Mouse (Mus musculus) intestine, postnatal 0 days (tissue): ENCODE measurements at regions not wholly inside any gene's neighbourhood (a gene's known extent, or its start where the extent isn't known, plus 50 kb on each side); places are given as distances from the start of the nearest gene placed in this dataset.

Experiments used
- ATAC-seq: fragments of 200-750 bp; cut with Nextera tagmentation; 2 replicates; pipeline ENCODE4 v1.8.0; 2017; ENCODE audit warnings: mild to moderate bottlenecking, moderate TSS enrichment, moderate library complexity
- H3K27ac ChIP-seq: fragments of 300-500 bp; sonication (generic); 2 replicates; pipeline ENCODE4 v1.5.1; 2014; ENCODE audit warnings: mild to moderate bottlenecking, low read depth, low read length, moderate library complexity
- H3K27me3 ChIP-seq: fragments of 300-500 bp; sonication (generic); replicated peaks from 2 replicates; pipeline ENCODE4 v1.6.1; 2014; ENCODE audit warnings: low read length, mixed read lengths; ENCODE audit not compliant: control insufficient read depth, insufficient read depth
- H3K36me3 ChIP-seq: fragments of 300-500 bp; sonication (generic); 2 replicates; pipeline ENCODE4 v1.6.1; 2014; ENCODE audit warnings: mild to moderate bottlenecking, moderate library complexity; ENCODE audit not compliant: control insufficient read depth, insufficient read depth
- H3K4me1 ChIP-seq: fragments of 300-500 bp; sonication (generic); replicated peaks from 2 replicates; pipeline ENCODE4 v1.6.1; 2014; ENCODE audit warnings: antibody characterized with exemption, low read length, mixed read lengths; ENCODE audit not compliant: control insufficient read depth, insufficient read depth
- H3K4me2 ChIP-seq: fragments of 300-500 bp; sonication (generic); replicated peaks from 2 replicates; pipeline ENCODE4 v1.6.1; 2014; ENCODE audit warnings: low read depth, mild to moderate bottlenecking, moderate library complexity
- H3K4me3 ChIP-seq: fragments of 300-500 bp; sonication (generic); 2 replicates; pipeline ENCODE4 v1.5.1; 2014; ENCODE audit warnings: low read depth, low read length
- H3K9ac ChIP-seq: fragments of 300-500 bp; sonication (generic); 2 replicates; pipeline ENCODE4 v1.6.1; 2014; ENCODE audit warnings: mild to moderate bottlenecking, low read depth, low read length
- H3K9me3 ChIP-seq: fragments of 300-500 bp; sonication (generic); 2 replicates; pipeline ENCODE4 v1.6.1; 2016; ENCODE audit warnings: mixed run types; ENCODE audit not compliant: control insufficient read depth
- CTCF ChIP-seq: sonication (generic); IDR thresholded peaks from 2 replicates; pipeline ENCODE4 v1.5.1; 2016; ENCODE audit warnings: low read depth, mild to moderate bottlenecking, control low read depth, antibody characterized with exemption, moderate library complexity
- WGBS: fragments of 180-500 bp; shearing (Covaris S2); extraction: QIAGEN DNeasy Blood & Tissue Kit; methylation state at CpG from one replicate; pipeline ENCODE4 v1.1.7; 2014; 5-methylcytosine and 5-hydroxymethylcytosine counted together

DNA sequence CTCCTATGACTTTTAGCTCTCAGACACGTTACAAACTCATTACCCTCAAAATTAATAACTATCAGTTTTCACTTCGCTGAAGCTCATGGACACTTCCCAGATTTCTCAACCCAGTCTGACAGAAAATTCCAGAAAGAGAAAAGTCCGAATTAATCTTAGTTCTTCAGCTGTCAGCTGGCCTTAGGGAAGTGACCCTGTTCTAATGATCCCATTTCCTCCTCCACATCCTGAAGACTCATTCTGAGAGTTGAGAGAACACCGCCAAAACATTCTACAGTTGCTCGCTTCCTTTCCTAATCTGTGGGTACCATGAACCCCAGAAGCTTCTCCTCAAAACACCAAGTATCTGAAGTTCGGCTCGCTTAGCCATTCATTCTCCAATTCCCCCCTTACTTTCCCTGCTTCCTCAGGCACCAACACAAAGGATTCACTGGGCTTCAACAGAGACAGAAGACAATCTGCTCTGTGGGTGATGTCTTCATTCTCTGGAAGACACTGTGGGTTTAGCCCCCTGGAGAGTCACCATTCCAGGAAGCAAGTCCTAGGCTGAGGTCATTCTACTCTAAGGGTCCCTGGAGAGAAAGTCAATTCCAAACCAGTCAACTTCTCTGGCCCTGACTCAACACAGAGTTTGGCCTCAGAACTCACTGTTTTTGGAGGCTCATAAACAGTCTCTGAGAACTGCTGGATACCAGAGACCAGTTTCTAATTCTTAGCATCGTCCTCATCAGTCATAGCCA, 81.2 kb downstream of the Polr2m start:
- H3K9me3 ChIP-seq: no peaks in the 10 kb centered on the region
- no peak overlapping the region for H3K4me3 ChIP-seq
- no peak overlapping the region for H3K27ac ChIP-seq
- H3K4me1 ChIP-seq: no peaks in the 10 kb centered on the region
- H3K9ac ChIP-seq: no peak overlapping the region
- TF ChIP-seq CTCF: no peak
- no peak overlapping the region for H3K4me2 ChIP-seq
- no peaks in the 10 kb centered on the region for H3K27me3 ChIP-seq
- no peak for ATAC-seq
- 79% methylated on average over 8 of the region's 8 CpGs for WGBS
- no peaks in the 10 kb centered on the region for H3K36me3 ChIP-seq

- Histone ChIP-seq H3K27ac (no peak overlapping the region), H3K9me3 (no peaks in the 10 kb centered on the region), H3K9ac (no peak overlapping the region), H3K4me1 (peaks cover 3% of the 10 kb centered on the region; the same call in 1 of the 2 replicates), H3K4me2 (no peak overlapping the region), H3K36me3 (no peaks in the 10 kb centered on the region), H3K4me3 (no peak overlapping the region), H3K27me3 (no peaks in the 10 kb centered on the region)
- WGBS: 54% methylated on average over 1 of the region's 1 CpGs
- no peak for ATAC-seq
- TF ChIP-seq CTCF: no peak
Observed at GRCm38 (mm10) chr9:71401667-71402066, 84.1 kb downstream of the Polr2m start.

GRCm38 (mm10) chr9:71399346-71399745, 86.4 kb downstream of the Polr2m start:
- no peaks in the 10 kb centered on the region for H3K27me3 ChIP-seq
- no peaks in the 10 kb centered on the region for H3K9me3 ChIP-seq
- H3K4me3 ChIP-seq: no peak overlapping the region
- no peak for ATAC-seq
- no peaks in the 10 kb centered on the region for H3K36me3 ChIP-seq
- no peak overlapping the region for H3K4me2 ChIP-seq
- 82% methylated on average over 1 of the region's 1 CpGs for WGBS
- no peak overlapping the region for H3K9ac ChIP-seq
- H3K4me1 ChIP-seq: peaks cover 7% of the 10 kb centered on the region; the same call in 1 of the 2 replicates
- H3K27ac ChIP-seq: no peak overlapping the region
- no peak for TF ChIP-seq CTCF

- no peak for ATAC-seq
- H3K4me2 ChIP-seq: no peak overlapping the region
- no peak overlapping the region for H3K4me3 ChIP-seq
- no peak overlapping the region for H3K27ac ChIP-seq
- H3K27me3 ChIP-seq: no peaks in the 10 kb centered on the region
- no peaks in the 10 kb centered on the region for H3K9me3 ChIP-seq
- H3K36me3 ChIP-seq: no peaks in the 10 kb centered on the region
- peaks cover 7% of the 10 kb centered on the region; the same call in 1 of the 2 replicates for H3K4me1 ChIP-seq
- no peak overlapping the region for H3K9ac ChIP-seq
- TF ChIP-seq CTCF: no peak
- 37% methylated on average over 7 of the region's 7 CpGs for WGBS
Observed at GRCm38 (mm10) chr9:71396784-71397183, 89.0 kb downstream of the Polr2m start.

DNA sequence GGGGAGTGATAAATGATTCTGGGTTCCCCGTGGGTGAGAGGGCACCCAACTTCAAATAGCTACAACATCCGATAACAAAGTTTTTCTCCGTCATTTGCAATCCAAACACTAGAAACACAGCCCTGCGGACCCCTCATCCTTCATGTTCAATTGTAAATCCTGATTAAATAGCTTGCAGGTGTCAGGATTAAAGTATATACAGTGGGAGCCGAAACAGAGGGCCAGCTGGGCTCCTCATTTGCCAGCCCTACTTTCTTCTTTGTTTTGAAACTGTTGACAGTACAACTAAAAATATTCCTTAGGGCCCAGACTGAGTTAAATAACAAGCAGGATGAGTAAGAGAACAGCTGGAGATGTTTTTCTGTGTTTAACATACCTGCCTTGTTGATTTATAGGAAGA, 95.5 kb downstream of the Polr2m start:
- no peaks in the 10 kb centered on the region for H3K9me3 ChIP-seq
- no peak for TF ChIP-seq CTCF
- no peak overlapping the region for H3K27ac ChIP-seq
- no peak overlapping the region for H3K4me3 ChIP-seq
- ATAC-seq: no peak
- no peaks in the 10 kb centered on the region for H3K36me3 ChIP-seq
- no peak overlapping the region for H3K4me2 ChIP-seq
- H3K9ac ChIP-seq: no peak overlapping the region
- H3K4me1 ChIP-seq: no peaks in the 10 kb centered on the region
- WGBS: 55% methylated on average over 5 of the region's 5 CpGs
- no peaks in the 10 kb centered on the region for H3K27me3 ChIP-seq

GRCm38 (mm10) chr9:71387426-71387825, 98.3 kb downstream of the Polr2m start:
- H3K4me3 ChIP-seq: no peak overlapping the region
- H3K27ac ChIP-seq: no peak overlapping the region
- no peak for ATAC-seq
- no peak overlapping the region for H3K9ac ChIP-seq
- 92% methylated on average over 7 of the region's 7 CpGs for WGBS
- H3K4me1 ChIP-seq: no peaks in the 10 kb centered on the region
- no peaks in the 10 kb centered on the region for H3K27me3 ChIP-seq
- TF ChIP-seq CTCF: no peak
- H3K36me3 ChIP-seq: no peaks in the 10 kb centered on the region
- no peaks in the 10 kb centered on the region for H3K9me3 ChIP-seq
- no peak overlapping the region for H3K4me2 ChIP-seq
